Mouse (Mus musculus) embryo, embryonic 9.5 days (tissue): ENCODE results near the gene Fam83b.

Source experiments
- DNase-seq: peaks from one replicate; pipeline ENCODE4 v3.0.0-alpha.2; 2017; ENCODE audit errors: extremely low spot score

Fam83b gene

GRCm38 (mm10) chr9:76521640-76522039 lies 45.3 kb downstream of the Fam83b start:
- DNase-seq = no peak

- DNase-seq = no peak
These were observed 48.3 kb downstream of the Fam83b start for GRCm38 (mm10) chr9:76518665-76519064.

GRCm38 (mm10) chr9:76505650-76506049 lies 61.3 kb downstream of the Fam83b start:
- DNase-seq = no peak

- DNase-seq = no peak
These were observed 77.2 kb downstream of the Fam83b start for GRCm38 (mm10) chr9:76489737-76490136.

GRCm38 (mm10) chr9:76480088-76480487 lies 86.8 kb downstream of the Fam83b start:
- DNase-seq = no peak

- no peak for DNase-seq
These were observed 97.4 kb downstream of the Fam83b start for GRCm38 (mm10) chr9:76469500-76469899.

GRCm38 (mm10) chr9:76461547-76461946 lies 105.4 kb downstream of the Fam83b start:
- no peak for DNase-seq

GRCm38 (mm10) chr9:76455703-76456102 lies 111.2 kb downstream of the Fam83b start:
- DNase-seq = no peak
